Mouse (Mus musculus) ES-Bruce4 (cell line): Measurements from ENCODE around the gene Aoc3. TPM values are rescaled to one million over a fixed set of nuclear protein-coding genes. Genes with fewer than 3 reads are reported as not detected.

Experiments
- H3K27ac ChIP-seq: 2 replicates; pipeline ENCODE4 v1.5.1; 2012; ENCODE audit warnings: low read length, inconsistent platforms; ENCODE audit not compliant: insufficient read depth
- H3K27me3 ChIP-seq: 2 replicates; pipeline ENCODE4 v1.6.1; 2012; ENCODE audit warnings: mild to moderate bottlenecking, low read length, inconsistent platforms; ENCODE audit not compliant: control insufficient read depth, poor library complexity, insufficient read depth, severe bottlenecking
- H3K36me3 ChIP-seq: 2 replicates; pipeline ENCODE4 v1.6.1; 2012; ENCODE audit warnings: inconsistent platforms, mild to moderate bottlenecking, low read length, moderate library complexity; ENCODE audit not compliant: control insufficient read depth, poor library complexity, insufficient read depth, severe bottlenecking
- H3K4me1 ChIP-seq: one replicate; pipeline ENCODE4 v1.8.1; 2011; ENCODE audit warnings: low read length; ENCODE audit not compliant: control insufficient read depth, insufficient read depth
- H3K4me3 ChIP-seq: 2 replicates; pipeline ENCODE4 v1.5.1; 2011; ENCODE audit warnings: low read depth, mild to moderate bottlenecking, low read length
- H3K9ac ChIP-seq: 2 replicates; pipeline ENCODE4 v1.6.1; 2012; ENCODE audit warnings: low read depth, mild to moderate bottlenecking, inconsistent platforms; ENCODE audit not compliant: poor library complexity, severe bottlenecking
- H3K9me3 ChIP-seq: replicated peaks from 2 replicates; pipeline ENCODE4 v1.6.1; 2012; ENCODE audit warnings: mild to moderate bottlenecking, low read length, inconsistent platforms; ENCODE audit not compliant: control insufficient read depth, poor library complexity, insufficient read depth, severe bottlenecking
- CTCF ChIP-seq: IDR thresholded peaks from one replicate; pipeline ENCODE4 v1.8.1; 2011; ENCODE audit warnings: low read depth, low read length
- EP300 ChIP-seq: IDR thresholded peaks from 2 replicates; pipeline ENCODE4 v1.6.1; 2011; ENCODE audit warnings: low read depth, low read length; ENCODE audit not compliant: insufficient read depth
- POLR2A ChIP-seq: IDR thresholded peaks from one replicate; pipeline ENCODE4 v1.8.1; 2011; ENCODE audit warnings: low read length; ENCODE audit not compliant: insufficient read depth
- polyA plus RNA-seq: library from polyadenylated mRNA; stranded (reverse); fragments of >200 nt; gene quantifications from 2 replicates; pipeline ENCODE4 v1.2.4, GENCODE M21; 2011; ENCODE audit warnings: low read depth; ENCODE audit not compliant: missing spikeins, insufficient read depth, insufficient read length

Gene Aoc3
- polyA plus RNA-seq, 1 experiment, result 0.84 TPM

DNA sequence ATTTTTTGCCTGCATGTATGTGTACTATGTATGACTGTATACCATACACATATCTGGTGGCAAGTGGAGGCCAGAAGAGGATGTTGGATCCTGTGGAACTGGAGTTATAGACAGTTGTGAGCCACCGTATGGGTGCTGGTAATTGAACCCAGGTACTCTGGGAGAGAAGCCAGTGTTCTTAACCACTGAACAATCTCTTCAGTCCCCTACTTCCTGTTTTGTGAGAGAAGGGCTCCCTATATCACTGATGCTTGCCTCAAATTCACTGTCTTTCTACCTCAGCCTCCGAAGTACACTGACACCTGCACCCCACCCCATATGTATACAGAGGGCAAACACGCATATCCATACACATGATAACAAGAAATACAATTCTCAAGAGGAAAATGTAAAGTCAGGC lies 19.3 kb upstream of the Aoc3 start:
- H3K27ac ChIP-seq, result no peak overlapping the region
- no peaks in the 10 kb centered on the region for H3K36me3 ChIP-seq
- no peaks in the 10 kb centered on the region for H3K4me1 ChIP-seq
- 0 out of 2 replicates have a peak, but pooled peaks cover 5% of the 10 kb centered on the region for H3K9me3 ChIP-seq
- no peak overlapping the region for H3K4me3 ChIP-seq
- no peak overlapping the region for H3K9ac ChIP-seq
- H3K27me3 ChIP-seq, result no peaks in the 10 kb centered on the region
- TF ChIP-seq EP300 (no peak), POLR2A (no peak), CTCF (no peak)

GRCm38 (mm10) chr11:101312150-101312549 lies 18.3 kb upstream of the Aoc3 start:
- Histone ChIP-seq H3K27me3 (no peaks in the 10 kb centered on the region), H3K9ac (no peak overlapping the region), H3K4me1 (no peaks in the 10 kb centered on the region), H3K36me3 (no peaks in the 10 kb centered on the region), H3K27ac (no peak overlapping the region), H3K4me3 (no peak overlapping the region), H3K9me3 (0 out of 2 replicates have a peak, but pooled peaks cover 5% of the 10 kb centered on the region)
- TF ChIP-seq POLR2A, result no peak
- no peak for TF ChIP-seq CTCF
- TF ChIP-seq EP300, result no peak

DNA sequence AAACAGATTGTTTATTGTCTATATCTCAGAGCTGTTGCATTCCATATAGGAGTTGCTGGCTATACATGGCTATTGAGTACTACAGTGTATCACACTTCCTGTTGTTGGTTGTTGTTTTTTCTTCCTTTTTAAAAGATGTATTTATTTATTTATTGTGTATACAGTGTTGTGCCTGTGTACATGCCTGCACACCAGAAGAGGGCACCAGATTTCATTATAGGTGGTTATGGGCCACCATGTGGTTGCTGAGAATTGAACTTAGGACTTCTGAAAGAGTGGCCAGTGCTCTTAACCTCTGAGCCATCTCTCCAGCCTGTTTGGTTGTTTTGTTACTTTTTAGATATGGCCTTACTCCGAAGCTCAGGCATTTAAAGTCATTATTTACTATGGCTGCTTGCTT lies 15.8 kb upstream of the Aoc3 start:
- no peak overlapping the region for H3K27ac ChIP-seq
- H3K4me1 ChIP-seq, result no peaks in the 10 kb centered on the region
- no peaks in the 10 kb centered on the region for H3K27me3 ChIP-seq
- peaks cover 17% of the 10 kb centered on the region for H3K36me3 ChIP-seq
- H3K9ac ChIP-seq, result peak overlapping the region; percentile 93; the same call in 1 of the 2 replicates
- H3K4me3 ChIP-seq, result no peak overlapping the region
- 0 out of 2 replicates have a peak, but pooled peaks cover 5% of the 10 kb centered on the region for H3K9me3 ChIP-seq
- TF ChIP-seq EP300 (no peak), POLR2A (no peak), CTCF (no peak)

- no peaks in the 10 kb centered on the region for H3K27me3 ChIP-seq
- H3K9ac ChIP-seq, result peak overlapping the region; percentile 93
- peak overlapping the region; percentile 85 for H3K27ac ChIP-seq
- TF ChIP-seq EP300 (no peak), CTCF (no peak), POLR2A (no peak)
- peak overlapping the region; percentile 94 for H3K4me3 ChIP-seq
- H3K36me3 ChIP-seq, result peaks cover 23% of the 10 kb centered on the region
- no peaks in the 10 kb centered on the region for H3K4me1 ChIP-seq
- H3K9me3 ChIP-seq, result 0 out of 2 replicates have a peak, but pooled peaks cover 5% of the 10 kb centered on the region
These were observed 15.2 kb upstream of the Aoc3 start for GRCm38 (mm10) chr11:101315082-101315650.

GRCm38 (mm10) chr11:101315665-101316500 lies 14.5 kb upstream of the Aoc3 start, which contains the start of gene Psme3:
Psme3 (plus strand) TSS chr11:101316213.
- peaks cover 30% of the 10 kb centered on the region for H3K36me3 ChIP-seq
- H3K27me3 ChIP-seq, result no peaks in the 10 kb centered on the region
- H3K9me3 ChIP-seq, result 0 out of 2 replicates have a peak, but pooled peaks cover 5% of the 10 kb centered on the region
- peak within 1 kb of the TSS; percentile 85 for H3K27ac ChIP-seq
- peak within 1 kb of the TSS; percentile 94 for H3K4me3 ChIP-seq
- peak within 1 kb of the TSS; percentile 93 for H3K9ac ChIP-seq
- no peak for TF ChIP-seq EP300
- TF ChIP-seq POLR2A, result no peak
- TF ChIP-seq CTCF, result no peak
- H3K4me1 ChIP-seq, result no peaks in the 10 kb centered on the region
